Mouse (Mus musculus): ENCODE data around the gene Carhsp1.

The Carhsp1 gene

GRCm38 (mm10) chr16:8671551-8672349 lies at the start of gene Carhsp1:
Gene Carhsp1 (minus strand): TSS chr16:8672155.
- in situ Hi-C loops (cut with MboI, MseI) = no loop called here

- in situ Hi-C loops (cut with MboI, MseI) = no loop called here
Measured at GRCm38 (mm10) chr16:8720447-8720846, 48.5 kb upstream of the Carhsp1 start.

DNA sequence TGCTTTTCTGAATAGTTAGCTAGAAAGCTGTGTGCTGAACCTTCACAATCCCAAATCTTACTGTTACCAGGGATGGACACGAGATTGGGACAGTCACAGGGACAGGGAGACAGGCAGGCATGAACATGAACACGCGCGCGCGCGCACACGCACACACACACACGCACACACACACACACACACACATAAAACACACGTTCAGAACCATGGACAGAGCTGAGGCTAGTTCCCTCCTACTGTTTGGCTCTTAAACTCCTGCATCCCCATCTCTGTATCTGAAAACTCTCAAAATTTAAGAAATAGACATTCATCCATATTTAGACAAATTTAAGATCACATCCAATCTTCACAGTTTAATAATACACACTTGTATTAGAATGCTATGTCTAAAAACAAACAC lies 45.8 kb upstream of the Carhsp1 start:
- in situ Hi-C loops (cut with MboI, MseI) = no loop called here

GRCm38 (mm10) chr16:8716300-8716699 lies 44.3 kb upstream of the Carhsp1 start:
- in situ Hi-C loops (cut with MboI, MseI) = no loop called here

GRCm38 (mm10) chr16:8715513-8716080 lies 43.6 kb upstream of the Carhsp1 start:
- in situ Hi-C loops (cut with MboI, MseI) = no loop called here

DNA sequence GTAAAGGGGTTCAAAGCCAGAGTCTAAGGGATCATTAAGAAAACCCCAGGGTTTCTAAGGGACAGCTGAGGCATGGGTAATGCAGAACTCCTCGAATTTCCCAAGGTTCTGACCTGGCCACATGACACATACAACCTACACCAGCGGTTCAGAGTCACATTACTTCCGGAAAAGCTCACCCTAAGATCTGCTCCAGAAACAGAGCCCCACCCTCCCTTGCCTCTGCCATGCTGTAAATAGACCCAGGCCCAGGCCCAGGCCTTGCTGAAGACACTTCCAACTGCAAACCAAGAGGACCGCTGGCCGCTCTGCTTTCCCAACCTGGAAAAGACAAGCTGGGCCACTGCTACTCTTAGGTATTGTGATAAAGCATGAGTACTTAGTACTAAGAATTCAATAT lies 42.9 kb upstream of the Carhsp1 start:
- in situ Hi-C loops (cut with MboI, MseI) = no loop called here

- in situ Hi-C loops (cut with MboI, MseI) = no loop called here
Measured at GRCm38 (mm10) chr16:8711998-8712397, 40.0 kb upstream of the Carhsp1 start.

DNA sequence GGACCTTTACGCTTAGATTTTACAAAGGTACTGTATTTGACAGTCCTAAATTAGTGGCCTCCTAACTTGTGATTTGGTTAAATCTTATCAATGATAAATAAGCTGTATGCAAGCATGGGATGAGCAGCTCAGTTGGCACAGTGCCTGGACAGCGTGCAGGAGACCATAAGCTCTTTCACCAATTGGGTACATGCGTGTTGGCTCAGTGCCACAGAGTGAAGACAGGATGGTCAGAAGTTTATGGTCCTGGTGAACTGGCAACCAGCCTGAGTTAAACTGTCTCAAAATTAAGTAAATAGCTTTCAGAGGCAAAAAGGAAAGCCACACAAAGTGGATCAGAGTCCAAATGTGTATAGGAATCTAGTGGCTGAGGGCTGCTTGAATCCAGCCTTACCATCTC lies 28.6 kb upstream of the Carhsp1 start:
- in situ Hi-C loops (cut with MboI, MseI) = no loop called here

DNA sequence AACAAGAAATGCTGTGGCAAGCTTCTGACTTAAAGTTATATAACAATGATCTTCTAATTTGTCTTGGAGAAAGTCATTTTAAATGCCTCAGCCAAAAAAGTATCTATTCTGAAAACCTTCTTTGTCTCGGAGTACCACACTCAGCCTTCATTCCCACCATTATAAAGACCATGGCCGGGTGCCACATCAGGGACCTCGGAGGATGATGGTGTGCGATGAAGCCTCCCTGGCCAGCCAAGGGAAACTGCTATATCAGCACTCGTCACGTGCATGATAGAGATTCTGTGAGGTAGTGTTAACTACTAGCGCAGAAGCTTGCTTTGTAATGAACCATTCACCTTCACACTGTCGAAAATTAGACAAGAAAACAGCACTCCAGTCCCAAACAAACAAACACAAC lies 27.6 kb upstream of the Carhsp1 start:
- in situ Hi-C loops (cut with MboI, MseI) = no loop called here

GRCm38 (mm10) chr16:8691206-8691605 lies 19.3 kb upstream of the Carhsp1 start:
- in situ Hi-C loops (cut with MboI, MseI) = no loop called here

GRCm38 (mm10) chr16:8689979-8690656 lies 18.2 kb upstream of the Carhsp1 start:
- in situ Hi-C loops (cut with MboI, MseI) = loop anchor here in 1 of 2 experiments (5.0 kb wide), 1 partner anchor 77 kb away; no protein-coding TSS in a partner anchor

DNA sequence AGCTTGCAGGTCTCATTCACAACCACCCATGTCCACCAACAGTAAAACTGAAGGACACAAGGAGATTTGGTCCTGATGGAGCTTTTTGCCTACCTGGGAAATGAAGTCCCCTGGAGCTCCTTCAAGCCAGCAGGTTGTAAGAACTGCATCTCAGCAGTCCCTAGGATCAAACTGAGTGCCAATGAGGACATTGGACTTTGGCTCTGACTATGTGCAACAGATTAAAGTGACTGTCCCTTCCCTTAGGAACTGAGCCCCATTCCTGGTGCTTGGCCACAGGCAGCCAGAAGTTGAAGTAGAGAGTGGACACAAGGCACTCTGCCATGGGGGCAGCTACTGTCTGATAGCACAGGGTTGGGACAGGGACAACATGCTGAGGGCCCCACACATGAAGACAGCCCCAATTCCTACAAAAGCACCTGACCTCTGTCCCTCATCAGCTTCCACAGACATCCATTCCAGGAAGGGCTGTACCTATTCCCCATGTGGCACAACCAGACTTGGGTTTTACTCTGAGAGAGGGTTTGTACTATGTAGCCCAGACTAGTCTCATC lies 15.7 kb upstream of the Carhsp1 start:
- in situ Hi-C loops (cut with MboI, MseI) = loop anchor here in 1 of 2 experiments (5.0 kb wide), 1 partner anchor 80 kb away; no protein-coding TSS in a partner anchor

GRCm38 (mm10) chr16:8686871-8687535 lies 15.0 kb upstream of the Carhsp1 start:
- in situ Hi-C loops (cut with MboI, MseI) = loop anchor here in 1 of 2 experiments (5.0 kb wide), 1 partner anchor 80 kb away; no protein-coding TSS in a partner anchor

DNA sequence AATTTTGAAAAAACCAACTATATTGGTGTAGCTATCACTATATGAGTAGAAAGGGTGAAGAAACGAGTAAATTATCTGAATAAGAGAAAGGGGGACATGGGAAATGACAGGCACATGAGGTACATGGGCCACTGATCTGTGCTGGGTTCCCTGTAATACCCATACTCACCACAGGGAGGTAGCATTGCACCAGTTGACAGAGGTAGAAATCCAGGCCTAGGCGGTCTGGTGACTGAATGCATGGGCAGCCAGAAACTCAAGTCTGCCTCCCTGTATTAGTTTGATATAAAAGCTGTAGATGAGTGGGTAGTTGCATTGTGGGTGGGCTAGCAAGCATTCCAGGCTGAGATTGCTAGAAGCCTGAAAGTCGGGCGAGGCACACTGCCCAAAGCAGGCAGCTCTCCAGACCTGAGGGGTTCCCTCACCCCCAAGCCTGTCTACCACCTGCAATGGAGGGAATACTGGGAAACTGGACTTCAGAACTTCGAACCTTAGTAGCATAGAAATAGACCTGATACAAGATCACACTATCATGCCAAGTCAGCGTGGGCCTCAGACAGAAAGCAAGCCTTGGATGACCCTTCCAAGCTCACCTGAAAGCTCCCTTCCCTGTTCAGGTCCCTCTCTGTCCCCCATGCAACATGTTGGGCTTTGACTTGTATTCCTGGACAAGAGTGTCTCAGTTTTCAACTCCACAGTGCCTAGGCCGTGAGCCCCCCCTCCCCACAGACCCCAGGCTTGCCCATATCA lies 14.3 kb upstream of the Carhsp1 start:
- in situ Hi-C loops (cut with MboI, MseI) = loop anchor here in 1 of 2 experiments (5.0 kb wide), 1 partner anchor 81 kb away; no protein-coding TSS in a partner anchor

- in situ Hi-C loops (cut with MboI, MseI) = loop anchor here in 1 of 2 experiments (5.0 kb wide), 1 partner anchor 82 kb away; no protein-coding TSS in a partner anchor
Measured at GRCm38 (mm10) chr16:8685087-8685486, 13.1 kb upstream of the Carhsp1 start.

- in situ Hi-C loops (cut with MboI, MseI) = loop anchor here in 1 of 2 experiments (5.0 kb wide), 1 partner anchor 273 kb away; no protein-coding TSS in a partner anchor
Measured at GRCm38 (mm10) chr16:8680470-8680869, 8.5 kb upstream of the Carhsp1 start, which contains the start of gene Gm5767. Gene Gm5767 (plus strand): TSS chr16:8680770.

GRCm38 (mm10) chr16:8679780-8680179 lies 7.8 kb upstream of the Carhsp1 start:
- in situ Hi-C loops (cut with MboI, MseI) = loop anchor here (5.0 kb wide), 4 partner anchors 182 to 277 kb away; no protein-coding TSS in a partner anchor

GRCm38 (mm10) chr16:8678676-8679075 lies 6.7 kb upstream of the Carhsp1 start:
- in situ Hi-C loops (cut with MboI, MseI) = loop anchor here (5.0 kb wide), 3 partner anchors 181 to 276 kb away; no protein-coding TSS in a partner anchor

- in situ Hi-C loops (cut with MboI, MseI) = loop anchor here (5.0 kb wide), 3 partner anchors 181 to 276 kb away; no protein-coding TSS in a partner anchor
Measured at GRCm38 (mm10) chr16:8678035-8678434, 6.1 kb upstream of the Carhsp1 start.

DNA sequence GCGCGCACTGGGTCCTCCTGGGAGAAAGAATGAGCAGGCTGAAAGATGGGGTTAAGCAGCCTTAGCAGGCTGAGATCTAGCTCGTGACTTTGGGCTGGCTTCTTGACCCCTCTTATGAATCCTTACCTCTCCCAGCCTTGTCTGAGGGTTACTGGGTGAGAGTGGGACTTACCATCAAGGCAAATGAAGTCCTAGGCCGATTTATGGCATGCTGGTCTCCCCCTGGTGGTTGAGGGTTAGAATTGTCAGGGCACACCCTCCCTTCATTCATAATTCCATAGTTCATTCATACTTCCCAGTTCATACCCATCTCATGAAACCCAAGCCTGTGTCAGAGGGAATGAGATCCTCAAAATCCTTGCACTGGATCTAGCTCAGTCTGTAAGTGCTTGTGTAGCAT lies 4.8 kb upstream of the Carhsp1 start:
- in situ Hi-C loops (cut with MboI, MseI) = loop anchor here (5.0 kb wide), 3 partner anchors 179 to 274 kb away; no protein-coding TSS in a partner anchor
